Mouse (Mus musculus) testis, adult 2 months (tissue): Measurements from ENCODE around the gene C130026I21Rik. TPM values are rescaled to one million over a fixed set of nuclear protein-coding genes. Genes with fewer than 3 reads are reported as not detected.
"Not testable (repeated sequence)": the region's sequence is repeated elsewhere in the genome, so short reads cannot be mapped to it uniquely, and the experiment has no call there.

ENCODE experiments used
- H3K27ac ChIP-seq: fragments of 200-500 bp; 2 replicates; pipeline ENCODE4 v1.5.1; 2012; ENCODE audit warnings: low read depth, low read length; ENCODE audit not compliant: control insufficient read depth, insufficient read depth
- H3K27me3 ChIP-seq: fragments of 200-500 bp; 2 replicates; pipeline ENCODE4 v1.6.1; 2012; ENCODE audit warnings: mild to moderate bottlenecking, low read length, moderate library complexity; ENCODE audit not compliant: control insufficient read depth, insufficient read depth
- H3K36me3 ChIP-seq: fragments of 200-500 bp; 2 replicates; pipeline ENCODE4 v1.6.1; 2012; ENCODE audit warnings: mild to moderate bottlenecking, low read length; ENCODE audit not compliant: control insufficient read depth, insufficient read depth
- H3K4me1 ChIP-seq: fragments of 200-500 bp; 2 replicates; pipeline ENCODE4 v1.6.1; 2012; ENCODE audit warnings: low read length; ENCODE audit not compliant: control insufficient read depth, insufficient read depth
- H3K4me3 ChIP-seq: fragments of 200-500 bp; 2 replicates; pipeline ENCODE4 v1.5.1; 2012; ENCODE audit warnings: low read depth, mild to moderate bottlenecking, low read length, moderate library complexity, mixed read lengths; ENCODE audit not compliant: control insufficient read depth
- CTCF ChIP-seq: fragments of 200-500 bp; IDR thresholded peaks from 2 replicates; pipeline ENCODE4 v1.5.1; 2012; ENCODE audit warnings: low read depth, mild to moderate bottlenecking, inconsistent platforms, low read length, moderate library complexity; ENCODE audit not compliant: control insufficient read depth, insufficient read depth, insufficient replicate concordance
- polyA plus RNA-seq: library from polyadenylated mRNA; depleted of rRNA; stranded (reverse); fragments of >200 nt; gene quantifications from 2 replicates; pipeline ENCODE4 v1.2.3, GENCODE M21; 2012; rRNA removed

The C130026I21Rik gene
- 0.12 TPM in 1 of 2 replicates, not detected in the other for polyA plus RNA-seq

DNA sequence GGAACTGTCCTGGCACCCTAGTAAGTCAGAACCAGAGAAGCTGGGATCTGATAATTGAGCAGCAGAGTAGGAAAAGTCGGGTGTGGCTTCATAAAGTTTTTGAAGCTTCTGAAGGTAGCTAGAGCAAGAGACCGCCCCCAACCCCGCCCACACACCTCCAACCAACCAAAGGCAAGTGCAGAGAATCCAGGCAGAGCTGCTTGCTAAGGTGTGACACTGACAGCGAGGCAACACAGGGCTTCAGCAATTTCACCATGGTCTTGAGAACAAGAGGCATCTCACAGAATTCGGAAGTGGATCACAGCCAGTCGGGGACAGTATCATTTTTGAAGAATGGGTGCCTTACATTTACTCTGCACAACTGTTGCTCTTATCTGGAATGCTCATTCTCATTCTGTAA, at the start of gene C130026I21Rik:
C130026I21Rik (minus strand) TSS at position 101 of the 400 bp plus-strand sequence.
- not testable (repeated sequence) for H3K27ac ChIP-seq, H3K4me1 ChIP-seq, H3K27me3 ChIP-seq, H3K36me3 ChIP-seq, H3K4me3 ChIP-seq

DNA sequence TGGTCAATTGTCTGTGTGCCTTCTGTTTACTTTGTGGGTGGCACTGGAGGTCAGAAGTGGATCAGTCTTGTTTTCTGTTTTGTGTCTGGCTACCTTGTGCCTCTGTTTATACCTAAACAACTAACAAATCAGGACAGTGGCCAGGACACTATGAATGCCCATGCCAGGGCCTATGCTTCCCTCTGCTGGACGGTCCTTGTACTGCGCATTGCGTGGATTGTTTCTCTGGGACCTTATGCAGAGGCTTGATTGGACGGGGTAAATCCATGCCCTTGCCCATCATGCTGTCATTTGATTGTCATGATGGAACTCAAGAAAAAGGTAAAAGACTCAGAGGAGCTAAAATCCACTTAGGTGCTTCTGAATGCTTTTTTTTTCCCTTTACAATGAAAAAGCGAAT, 16.7 kb upstream of the C130026I21Rik start:
- not testable (repeated sequence) for H3K27ac ChIP-seq, H3K36me3 ChIP-seq, H3K27me3 ChIP-seq, H3K4me1 ChIP-seq, H3K4me3 ChIP-seq
- TF ChIP-seq CTCF: peak; percentile 29; the same call in 1 of the 2 replicates

GRCm38 (mm10) chr1:85276421-85276820, 6.1 kb upstream of the C130026I21Rik start:
- H3K4me1 ChIP-seq, H3K4me3 ChIP-seq, H3K27ac ChIP-seq, H3K27me3 ChIP-seq, H3K36me3 ChIP-seq: not testable (repeated sequence)

GRCm38 (mm10) chr1:85258634-85259033, 11.7 kb downstream of the C130026I21Rik start:
- not testable (repeated sequence) for H3K36me3 ChIP-seq, H3K27me3 ChIP-seq, H3K27ac ChIP-seq, H3K4me3 ChIP-seq, H3K4me1 ChIP-seq

DNA sequence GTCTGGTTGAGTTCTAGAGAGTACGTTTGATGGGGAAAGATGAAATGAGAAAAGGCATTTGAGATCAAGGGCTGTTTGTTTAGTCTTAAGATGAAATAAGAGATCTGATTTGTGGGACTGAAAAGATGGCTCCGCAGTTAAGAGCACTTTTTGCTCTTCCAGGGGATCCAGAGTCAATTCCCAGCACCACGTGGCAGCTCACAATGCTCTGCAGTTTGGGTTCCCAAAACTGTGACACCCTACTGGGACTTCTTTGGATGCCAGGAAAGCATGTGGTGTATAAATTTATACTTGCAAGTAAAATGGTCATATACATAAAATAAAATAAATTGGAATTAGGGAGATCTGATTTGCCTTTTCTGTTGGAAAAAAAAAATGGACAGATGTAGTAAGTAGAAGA, 15.1 kb downstream of the C130026I21Rik start:
- not testable (repeated sequence) for H3K4me3 ChIP-seq, H3K4me1 ChIP-seq, H3K27ac ChIP-seq, H3K27me3 ChIP-seq, H3K36me3 ChIP-seq

- not testable (repeated sequence) for H3K36me3 ChIP-seq, H3K27ac ChIP-seq, H3K27me3 ChIP-seq, H3K4me3 ChIP-seq, H3K4me1 ChIP-seq
These were observed 19.2 kb downstream of the C130026I21Rik start for GRCm38 (mm10) chr1:85251211-85251610.

- H3K4me1 ChIP-seq, H3K27ac ChIP-seq, H3K4me3 ChIP-seq, H3K36me3 ChIP-seq, H3K27me3 ChIP-seq: not testable (repeated sequence)
These were observed 21.4 kb downstream of the C130026I21Rik start for GRCm38 (mm10) chr1:85248985-85249384.

DNA sequence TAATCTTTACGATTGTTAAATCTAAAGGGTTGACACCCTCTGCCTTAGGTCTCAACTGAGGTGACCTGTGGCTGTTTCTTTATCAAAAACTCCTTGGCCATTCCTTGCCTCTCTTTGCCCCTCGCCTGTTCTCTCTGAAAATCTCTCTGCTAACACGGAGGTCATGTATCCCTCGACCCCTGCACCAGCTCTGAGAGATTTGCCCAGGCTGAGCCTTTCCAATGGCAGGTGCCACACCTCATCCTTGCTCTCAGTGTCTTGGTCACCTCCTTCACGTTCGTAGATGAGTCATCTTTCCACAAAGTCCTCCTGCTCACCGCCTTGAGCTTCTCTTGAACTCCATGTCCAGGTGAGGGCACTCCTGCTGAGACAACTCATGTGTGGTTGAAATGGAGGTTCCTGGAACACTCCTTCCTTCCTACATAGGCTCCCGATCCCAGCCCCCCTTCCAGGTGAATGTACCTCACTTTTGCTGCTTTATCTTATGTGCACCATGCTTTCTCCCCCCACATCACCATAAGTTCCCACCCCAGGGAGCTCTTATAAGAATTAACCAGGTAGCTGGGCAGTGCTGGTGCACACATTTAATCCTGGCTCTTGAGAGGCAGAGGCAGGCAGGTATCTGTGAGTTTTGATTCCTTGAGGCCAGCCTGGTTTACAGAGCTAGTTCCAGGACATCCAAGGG, 23.4 kb downstream of the C130026I21Rik start:
- not testable (repeated sequence) for H3K4me1 ChIP-seq, H3K4me3 ChIP-seq, H3K27me3 ChIP-seq, H3K36me3 ChIP-seq, H3K27ac ChIP-seq

GRCm38 (mm10) chr1:85246266-85246665, 24.1 kb downstream of the C130026I21Rik start:
- H3K36me3 ChIP-seq, H3K27ac ChIP-seq, H3K4me1 ChIP-seq, H3K27me3 ChIP-seq, H3K4me3 ChIP-seq: not testable (repeated sequence)

GRCm38 (mm10) chr1:85244941-85245340, 25.4 kb downstream of the C130026I21Rik start:
- H3K4me1 ChIP-seq, H3K27ac ChIP-seq, H3K4me3 ChIP-seq, H3K27me3 ChIP-seq, H3K36me3 ChIP-seq: not testable (repeated sequence)

GRCm38 (mm10) chr1:85243023-85243422, 27.3 kb downstream of the C130026I21Rik start:
- not testable (repeated sequence) for H3K36me3 ChIP-seq, H3K27me3 ChIP-seq, H3K27ac ChIP-seq, H3K4me3 ChIP-seq, H3K4me1 ChIP-seq

- H3K36me3 ChIP-seq, H3K27ac ChIP-seq, H3K4me3 ChIP-seq, H3K27me3 ChIP-seq, H3K4me1 ChIP-seq: not testable (repeated sequence)
These were observed 31.2 kb downstream of the C130026I21Rik start for GRCm38 (mm10) chr1:85239018-85239775.
